Mouse (Mus musculus): ENCODE data around the gene Plin5.
"Not testable (repeated sequence)": the region's sequence is repeated elsewhere in the genome, so short reads cannot be mapped to it uniquely, and the experiment has no call there.

Plin5 gene

DNA sequence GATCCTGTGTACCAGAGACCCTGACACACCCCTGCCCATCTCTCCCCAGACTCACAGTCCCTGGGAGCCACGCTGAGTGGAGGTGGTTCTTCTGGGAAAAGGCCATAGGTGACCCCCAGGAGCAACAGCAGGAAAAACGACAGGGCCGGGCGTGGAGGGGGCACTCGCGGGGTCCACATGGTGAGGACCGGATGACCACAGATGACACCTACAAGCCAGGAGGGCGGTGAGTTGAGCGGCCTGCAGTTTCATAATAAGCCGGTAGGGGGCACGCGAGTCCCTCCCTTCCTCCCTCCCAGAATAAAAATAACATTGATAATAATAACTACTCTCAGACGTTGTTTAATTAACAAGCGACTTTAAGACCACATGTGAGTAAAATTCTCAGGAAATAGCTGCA lies 15.3 kb upstream of the Plin5 start:
- DNase-seq, result peak; percentile 85 to 89

DNA sequence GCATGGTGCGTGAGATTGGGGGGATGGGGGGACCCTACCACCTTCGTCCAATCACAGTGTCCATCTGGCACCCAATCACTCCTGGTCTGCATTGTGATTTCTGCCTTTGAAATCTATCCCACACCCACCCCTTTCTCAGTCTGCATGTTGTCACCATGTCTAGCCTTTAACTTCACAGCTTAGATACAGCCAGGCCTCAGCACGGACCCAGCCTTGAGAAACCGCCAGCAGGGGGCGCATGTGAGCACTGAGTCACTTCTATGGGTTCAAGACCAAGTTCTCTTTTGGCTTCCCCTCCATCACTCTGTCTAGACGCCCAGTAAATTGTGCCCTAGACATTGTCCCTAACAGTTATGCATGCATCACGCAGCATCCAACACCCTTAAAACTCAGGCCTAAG lies 14.4 kb upstream of the Plin5 start:
- peak; percentile 89 for DNase-seq

DNA sequence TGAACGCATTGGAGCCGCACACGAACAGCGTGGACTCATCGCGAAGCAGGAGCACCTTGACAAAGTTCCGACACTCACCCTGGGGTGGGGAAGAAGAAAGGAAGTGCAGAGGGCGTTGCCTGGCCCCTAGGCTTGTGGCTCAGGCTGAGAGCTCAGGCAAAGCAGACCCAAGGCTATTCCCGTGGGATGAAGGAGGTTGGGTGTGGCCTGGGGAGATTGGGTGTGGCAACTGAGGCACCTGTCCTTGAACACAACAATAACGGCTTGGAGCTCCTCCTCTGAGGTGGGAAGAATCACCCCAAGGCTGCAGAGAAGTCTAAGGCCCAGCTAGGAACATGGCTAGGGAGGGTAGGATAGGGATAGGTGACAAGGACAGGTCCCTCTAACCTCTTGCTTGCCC lies 13.7 kb upstream of the Plin5 start:
- DNase-seq, result no peak

DNA sequence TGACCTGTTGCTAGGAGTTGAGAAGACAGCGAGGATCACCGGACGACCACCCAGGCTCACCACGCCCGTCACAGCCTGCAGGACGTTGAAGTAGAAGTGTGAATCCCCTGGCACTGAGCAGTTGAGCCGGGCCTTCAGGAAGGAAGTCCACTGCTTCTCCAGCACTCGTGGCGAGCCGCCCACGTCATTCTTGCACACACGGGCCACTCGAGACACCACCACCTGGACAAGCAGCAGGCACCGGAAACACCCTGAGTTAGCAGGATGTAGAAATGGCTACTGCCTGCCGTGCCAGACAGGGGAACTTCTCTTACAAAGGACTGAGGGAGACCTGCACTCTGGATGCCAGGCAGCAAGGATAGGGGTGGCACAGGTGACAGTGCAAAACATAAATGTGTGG lies 10.8 kb upstream of the Plin5 start:
- DNase-seq, result no peak

DNA sequence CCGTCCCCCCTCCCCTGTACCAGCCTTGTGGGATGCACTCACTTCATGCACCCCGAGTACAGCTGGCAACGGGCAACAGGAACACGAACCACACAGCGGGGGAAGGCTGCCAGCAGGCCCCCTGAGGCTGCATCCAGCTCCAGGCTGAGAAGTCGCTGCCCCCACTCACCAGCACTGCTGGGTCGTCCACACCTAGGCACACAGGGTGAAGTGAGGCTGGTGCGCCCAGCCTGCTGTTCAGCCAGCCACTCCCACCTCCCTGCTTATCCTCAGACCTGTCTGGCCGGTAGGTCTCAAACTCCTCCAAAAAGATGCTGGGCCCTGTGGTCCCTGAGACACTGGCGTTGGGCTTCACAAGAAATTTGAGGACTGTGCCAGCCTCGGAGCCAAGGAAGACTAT lies 8.8 kb upstream of the Plin5 start:
- DNase-seq, result no peak

DNA sequence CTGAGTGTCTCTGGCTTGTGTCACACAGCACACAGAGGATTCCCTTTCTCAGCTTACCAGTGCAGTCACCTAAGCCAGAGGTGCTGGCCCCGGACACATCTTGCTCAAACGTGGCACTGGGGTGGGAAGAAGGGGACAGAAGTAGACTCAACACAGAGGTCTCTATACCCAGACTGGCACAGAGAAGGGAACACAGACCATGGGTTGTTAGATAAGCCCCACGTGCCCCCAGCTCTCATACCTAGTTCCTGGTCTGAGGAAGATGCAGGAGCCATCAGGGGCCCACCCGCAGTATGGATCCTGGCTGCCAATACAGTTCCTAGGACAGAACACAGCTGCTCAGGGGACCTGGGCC lies 7.9 kb upstream of the Plin5 start:
- DNase-seq, result no peak

DNA sequence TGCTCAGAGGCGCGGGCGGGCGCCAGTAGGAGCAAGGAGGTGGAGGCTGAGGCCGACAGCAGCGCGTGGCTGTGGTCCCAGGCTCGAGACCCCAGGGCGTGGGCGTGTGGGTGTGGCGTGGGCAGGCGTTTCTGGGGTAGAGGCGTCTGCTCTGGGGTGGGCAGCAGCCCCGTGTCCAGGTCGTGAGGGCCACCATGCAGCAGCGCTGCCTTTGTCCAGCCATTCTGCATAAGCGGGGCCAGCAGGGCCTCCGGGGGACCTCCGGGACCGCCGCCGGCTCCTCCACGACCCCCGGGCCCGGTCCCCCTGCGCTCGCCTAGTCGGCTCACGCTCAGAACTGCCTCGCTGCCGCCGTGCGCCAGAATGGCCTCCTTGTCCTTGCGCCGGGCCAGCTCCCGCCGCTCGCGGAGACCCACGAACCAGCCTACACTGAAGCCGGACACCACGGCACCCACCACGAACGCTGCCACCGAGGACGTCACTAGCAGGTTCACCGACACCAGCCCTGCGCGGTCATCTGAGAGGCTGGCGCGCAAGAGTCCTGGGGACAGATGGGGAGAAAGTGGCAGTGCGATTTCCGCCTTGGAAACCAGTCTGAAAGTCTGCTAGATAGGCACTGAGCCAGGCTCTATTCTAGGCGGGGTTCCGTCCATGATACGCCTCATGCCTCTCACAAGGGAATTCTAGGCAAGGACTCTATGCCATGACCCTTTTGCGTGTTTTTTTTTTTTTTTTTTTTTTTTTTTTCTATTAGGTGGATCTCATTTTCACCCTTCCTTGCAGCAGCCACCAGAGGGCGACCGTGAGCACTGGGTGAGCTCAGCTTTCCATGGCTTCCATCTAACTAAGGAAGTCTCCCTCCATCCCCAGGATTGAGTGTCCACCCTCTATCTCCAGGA lies 7.2 kb upstream of the Plin5 start:
- peak; percentile 73 to 74 for DNase-seq

DNA sequence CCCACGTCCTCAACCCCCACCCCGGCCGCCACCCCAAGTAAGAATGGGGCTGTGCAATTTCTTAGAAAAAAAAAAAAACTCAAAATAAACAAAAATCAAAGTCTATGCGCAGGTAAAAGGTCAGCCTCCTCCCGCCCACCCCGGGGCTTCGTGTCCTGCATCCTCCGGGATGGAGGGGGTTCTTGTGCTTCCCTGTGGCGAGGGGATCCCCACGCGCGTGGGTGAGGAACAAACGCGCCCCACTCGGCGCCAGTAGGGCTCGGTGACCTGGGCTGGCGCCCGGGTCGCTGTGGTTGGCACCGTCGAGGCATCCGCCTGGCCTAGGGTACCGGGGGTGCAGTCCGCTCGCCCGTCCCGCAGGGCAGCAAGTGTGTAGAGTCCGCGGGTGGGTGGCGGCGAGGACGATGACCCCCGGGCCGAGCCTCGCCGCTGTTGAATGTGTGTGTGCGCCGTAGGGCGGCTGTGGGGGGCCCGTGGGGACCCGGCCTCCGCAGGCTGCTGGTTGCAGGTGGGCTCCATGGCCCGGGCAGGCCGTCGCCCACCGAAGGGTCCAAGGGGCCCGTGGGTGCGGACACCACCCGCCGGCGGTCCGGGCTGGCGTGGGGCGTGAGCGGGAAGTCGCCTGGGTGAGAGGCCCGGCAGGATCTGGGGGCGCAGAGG lies 6.4 kb upstream of the Plin5 start:
- no peak for DNase-seq

DNA sequence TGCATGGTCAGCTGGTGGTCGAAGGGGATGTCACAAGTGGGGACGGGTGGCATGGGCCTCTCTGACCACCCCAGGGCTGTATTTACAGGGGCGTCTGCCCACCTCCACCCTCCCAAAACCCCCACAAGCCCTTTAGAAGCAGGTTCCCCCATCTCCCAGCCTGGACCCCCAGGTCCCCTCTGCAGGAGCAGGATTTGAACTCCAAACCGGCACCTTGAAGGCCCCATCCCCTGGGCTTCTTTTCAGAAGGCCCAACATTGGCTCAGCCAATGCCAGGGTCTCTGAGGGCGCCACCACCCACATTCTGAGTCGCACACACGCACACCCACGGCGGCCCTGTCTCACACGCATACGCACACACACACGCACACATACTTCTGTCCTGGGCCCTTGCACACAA lies 5.8 kb upstream of the Plin5 start:
- DNase-seq, result no peak

DNA sequence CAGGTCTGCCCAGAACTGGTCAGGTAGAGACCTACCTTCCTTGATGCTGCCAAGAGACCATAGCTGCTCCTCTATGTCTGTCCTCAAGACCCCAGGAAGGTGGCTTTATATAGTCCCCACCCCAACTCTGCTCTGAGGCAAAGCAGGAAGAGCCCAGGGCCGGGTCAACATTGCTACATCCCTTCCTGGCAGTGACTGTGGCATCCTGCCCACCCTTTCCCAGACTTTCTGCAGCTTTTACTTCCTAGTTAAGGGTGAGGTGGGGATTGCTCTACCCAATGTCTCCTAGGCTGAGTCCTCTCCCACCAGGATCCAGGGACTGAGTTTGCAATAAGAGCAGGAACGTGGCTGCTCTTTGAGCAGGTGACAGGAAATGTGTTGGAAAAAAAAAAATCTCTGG lies 4.4 kb upstream of the Plin5 start, which contains the start of gene Lrg1:
TSS of gene Lrg1 (minus strand) at position 176 of the 400 bp plus-strand sequence.
- no peak for DNase-seq

DNA sequence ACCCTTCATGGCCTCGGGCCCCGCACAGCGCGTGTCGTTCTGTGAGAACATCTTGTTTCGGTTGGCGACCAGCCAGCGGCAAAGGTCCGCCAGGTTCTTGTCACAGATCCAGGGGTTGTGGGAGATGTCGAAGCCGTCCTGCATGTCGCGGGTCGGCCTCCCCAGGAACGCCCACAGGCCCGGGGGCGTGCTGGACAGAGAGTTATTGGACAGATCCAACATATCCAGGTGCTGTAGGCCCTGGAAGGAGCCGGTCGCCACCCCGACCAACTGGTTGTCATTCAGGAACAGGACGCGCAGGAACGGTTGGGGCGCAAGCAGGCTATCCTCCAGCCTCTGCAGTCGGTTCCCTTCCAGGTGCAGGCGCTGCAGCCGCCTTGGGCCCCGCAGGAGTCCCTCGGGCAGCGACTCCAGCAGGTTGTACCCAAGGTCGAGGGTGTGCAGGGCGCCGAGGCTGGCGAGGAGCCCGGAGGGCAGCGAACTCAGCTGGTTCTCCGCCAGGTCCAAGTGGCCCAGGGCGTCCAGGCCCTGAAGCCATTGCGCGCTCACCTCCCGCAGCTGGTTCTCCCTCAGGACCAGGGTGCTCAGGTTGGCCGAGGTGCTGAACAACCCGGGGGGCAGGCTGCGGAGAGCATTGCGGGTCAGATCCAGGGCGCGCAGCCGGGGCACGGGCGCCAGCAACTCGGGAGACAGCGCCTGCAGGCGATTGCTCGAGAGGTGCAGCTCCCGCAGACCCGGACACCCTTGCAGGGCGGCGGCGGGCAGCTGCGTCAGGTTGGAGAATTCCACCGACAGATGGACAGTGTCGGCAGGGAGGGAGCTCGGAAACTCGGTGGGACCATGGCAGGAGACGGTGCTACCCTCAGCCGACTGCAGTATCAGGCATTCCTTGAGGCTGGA lies 2.8 kb upstream of the Plin5 start:
- DNase-seq, result no peak

DNA sequence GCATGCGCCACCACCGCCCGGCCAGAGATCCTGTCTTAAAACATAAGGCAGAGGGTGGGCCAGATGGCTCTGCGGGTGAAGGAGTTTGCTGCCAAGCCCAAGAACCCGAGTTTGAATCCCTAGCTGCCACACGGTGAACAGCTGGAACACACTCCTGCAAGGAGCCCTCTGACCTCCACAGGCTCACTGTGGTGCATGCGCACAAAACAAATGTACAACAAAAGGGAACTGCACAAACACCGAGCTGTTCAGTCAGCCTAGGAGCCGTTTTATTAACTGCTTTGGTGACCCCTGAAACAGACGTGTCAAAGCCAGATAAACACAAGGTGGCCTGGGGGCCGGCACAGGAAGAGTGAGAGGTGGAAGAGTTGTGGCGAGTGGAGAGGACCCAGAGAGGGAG lies 2.0 kb upstream of the Plin5 start:
- no peak for DNase-seq

DNA sequence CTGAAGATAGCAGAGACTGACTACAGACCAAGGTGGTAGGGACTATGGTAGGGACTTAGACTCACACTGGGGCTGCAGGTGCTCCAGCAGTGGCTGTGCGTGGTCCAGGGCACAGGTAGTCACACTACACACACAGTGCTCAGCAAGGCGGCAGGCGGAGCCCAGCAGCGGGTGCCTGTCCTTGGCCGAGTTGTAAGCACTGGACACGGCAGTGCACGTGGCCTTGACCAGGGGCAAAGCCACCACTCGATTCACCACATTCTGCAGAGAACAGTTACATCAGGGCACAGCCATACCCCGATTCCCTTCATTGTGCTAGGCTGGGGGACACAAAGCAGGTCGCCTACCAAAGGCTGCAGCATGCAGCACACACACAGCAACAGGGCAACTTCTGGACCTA lies 1.2 kb downstream of the Plin5 start:
- no peak for DNase-seq

DNA sequence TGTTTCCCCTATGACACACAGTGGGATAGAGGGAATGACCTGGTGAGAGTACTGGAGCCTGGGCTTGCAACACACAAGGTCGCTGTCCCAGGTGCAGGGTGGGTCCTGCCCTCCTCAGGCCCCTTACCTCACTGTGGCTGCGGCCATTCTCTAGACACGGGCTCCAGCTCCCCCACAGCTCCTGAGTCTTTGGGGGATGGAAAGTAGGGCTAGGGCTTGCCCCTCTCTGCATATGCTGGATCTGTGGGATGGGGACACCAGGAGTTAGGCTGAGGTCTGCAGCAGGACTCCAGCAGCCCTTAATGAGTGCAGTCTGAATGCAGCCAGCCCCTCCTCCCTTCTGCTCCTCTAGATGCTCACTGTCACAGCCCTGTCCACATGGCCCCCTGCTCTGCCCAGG lies 4.7 kb downstream of the Plin5 start:
- DNase-seq, result no peak

DNA sequence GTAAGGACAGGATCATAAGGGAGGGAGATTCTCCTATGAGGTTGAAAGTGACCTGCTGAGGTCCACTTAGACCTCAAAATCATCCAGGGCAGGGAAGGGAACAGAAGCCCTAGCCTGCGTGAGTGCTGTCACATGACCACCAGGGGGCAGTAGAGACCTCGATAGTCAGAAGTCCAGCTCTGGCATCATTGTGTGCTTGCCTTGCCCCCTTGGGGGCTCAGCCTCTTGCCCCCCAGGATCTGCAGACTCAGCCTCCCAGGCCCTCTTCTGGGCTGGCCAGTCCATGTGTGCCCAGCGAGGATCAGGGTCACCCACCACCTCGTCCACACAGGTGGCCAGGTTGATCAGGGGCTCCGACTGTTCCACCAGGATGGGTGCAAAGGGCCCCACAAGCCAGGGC lies 5.5 kb downstream of the Plin5 start:
- peak; percentile 79 for DNase-seq

DNA sequence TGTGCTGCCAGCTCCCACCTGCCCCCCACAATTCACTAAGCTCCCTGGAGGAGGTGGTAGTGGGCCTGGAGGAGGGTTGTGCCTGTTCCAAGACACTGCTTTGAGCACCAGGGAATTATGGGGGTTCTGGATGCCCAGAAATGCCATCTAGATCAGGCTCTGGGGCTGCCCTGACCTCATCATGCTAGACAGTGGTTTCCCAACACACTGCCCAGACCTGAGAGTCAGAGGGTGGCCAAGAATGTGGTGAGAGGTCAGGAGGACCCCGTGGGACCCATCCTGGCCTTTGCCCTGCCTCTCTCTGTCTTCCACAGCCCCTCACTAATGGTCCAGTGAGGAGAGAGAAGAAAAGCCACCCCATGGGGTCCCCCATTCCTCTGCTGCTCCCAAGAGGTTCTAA lies 6.4 kb downstream of the Plin5 start:
- no peak for DNase-seq

DNA sequence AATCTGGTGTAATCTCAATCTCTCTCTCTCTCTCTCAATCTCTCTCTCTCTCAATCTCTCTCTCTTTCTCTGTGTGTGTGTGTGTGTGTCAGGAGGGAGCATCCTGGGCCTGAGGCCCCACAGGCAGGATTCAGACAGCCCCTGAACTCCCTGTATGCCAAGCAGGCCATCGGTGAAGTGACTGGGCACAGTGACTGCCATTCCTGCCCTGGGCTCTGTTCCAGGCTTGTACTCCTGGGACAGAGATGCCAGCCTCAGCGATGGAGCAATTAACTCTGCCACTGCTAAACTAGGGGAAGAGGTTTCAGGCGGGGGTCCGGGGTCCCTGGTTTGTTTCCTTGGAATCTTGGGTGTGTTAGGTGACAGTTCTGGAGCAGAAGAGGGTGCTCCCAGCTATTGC lies 6.8 kb downstream of the Plin5 start:
- no peak for DNase-seq

DNA sequence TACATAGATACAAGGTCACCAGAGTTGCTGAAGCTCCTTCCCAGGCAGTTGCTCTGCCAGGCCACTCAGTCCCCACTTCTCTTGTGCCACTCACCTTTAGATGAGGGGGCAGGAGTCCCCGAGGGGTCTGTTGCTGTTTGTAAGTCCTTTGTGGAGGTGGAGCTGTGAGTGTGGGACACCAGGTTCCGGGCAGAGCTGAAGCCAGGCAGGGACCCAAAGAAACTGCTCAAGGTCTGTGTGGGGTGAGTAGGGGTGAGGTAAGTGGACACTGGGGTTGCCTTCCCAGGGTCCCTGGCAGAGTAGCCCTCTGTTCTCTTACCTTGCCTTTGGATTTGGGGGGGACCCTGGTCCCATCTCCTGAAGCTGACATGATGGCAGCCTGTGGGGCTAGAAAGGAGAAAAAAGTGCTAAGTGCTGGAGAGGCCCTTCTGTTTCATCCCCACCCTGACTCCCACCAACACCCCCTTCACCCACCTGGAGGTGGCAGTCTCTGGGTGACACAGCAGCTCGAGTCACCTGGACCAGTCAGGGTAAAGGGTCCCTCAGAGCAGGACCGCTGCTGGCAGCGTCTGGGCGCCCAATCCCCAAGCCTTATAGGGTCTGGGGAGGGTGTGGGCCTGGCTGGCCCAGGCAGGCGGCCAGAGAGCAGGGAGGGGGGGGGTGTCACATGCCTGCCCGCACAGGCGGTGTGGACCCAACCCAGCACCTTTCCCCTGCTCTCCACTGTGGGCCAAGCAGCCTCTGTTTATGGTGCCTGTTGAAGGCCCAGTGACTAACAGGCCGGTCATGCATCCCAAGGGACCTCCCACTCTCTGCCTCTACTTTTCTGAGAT lies 8.0 kb downstream of the Plin5 start, which contains the start of gene Plin4:
TSS of gene Plin4 (minus strand) at position 585 of the 833 bp plus-strand sequence.
- DNase-seq, result no peak

DNA sequence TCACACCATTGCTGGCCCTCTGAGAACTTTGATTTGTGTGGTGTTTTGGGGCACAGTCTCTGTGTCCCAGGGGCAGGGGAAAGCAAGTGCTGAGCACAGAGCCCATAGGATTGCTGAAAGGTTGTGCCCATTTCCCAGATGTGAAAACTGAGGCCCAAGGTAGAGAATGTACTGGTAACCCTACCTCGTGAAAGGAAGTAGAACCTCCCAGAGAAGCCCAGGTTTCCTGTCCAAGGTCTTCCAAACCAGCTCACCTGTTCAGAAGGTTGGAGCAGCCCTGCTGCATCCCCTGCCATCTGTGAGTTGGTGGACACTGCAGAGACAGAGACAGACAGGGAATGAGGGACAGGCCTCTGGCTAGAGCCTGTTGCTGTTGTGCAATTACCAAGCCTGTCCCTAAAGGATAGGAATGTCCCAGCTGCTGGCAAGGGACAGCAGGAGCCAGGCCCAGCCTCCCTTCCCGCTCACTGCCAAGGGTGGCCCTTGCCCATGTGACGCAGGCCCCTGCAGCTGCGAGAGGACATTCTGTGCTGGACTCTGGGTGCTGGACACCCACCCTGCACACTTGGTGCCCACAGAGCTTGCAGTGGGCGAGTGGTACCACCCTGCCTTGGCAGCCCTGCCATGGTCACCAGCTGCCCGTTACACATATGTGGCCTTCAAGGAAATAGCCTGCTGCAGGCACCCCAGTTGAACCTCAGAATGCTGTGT lies 8.9 kb downstream of the Plin5 start:
- no peak for DNase-seq

DNA sequence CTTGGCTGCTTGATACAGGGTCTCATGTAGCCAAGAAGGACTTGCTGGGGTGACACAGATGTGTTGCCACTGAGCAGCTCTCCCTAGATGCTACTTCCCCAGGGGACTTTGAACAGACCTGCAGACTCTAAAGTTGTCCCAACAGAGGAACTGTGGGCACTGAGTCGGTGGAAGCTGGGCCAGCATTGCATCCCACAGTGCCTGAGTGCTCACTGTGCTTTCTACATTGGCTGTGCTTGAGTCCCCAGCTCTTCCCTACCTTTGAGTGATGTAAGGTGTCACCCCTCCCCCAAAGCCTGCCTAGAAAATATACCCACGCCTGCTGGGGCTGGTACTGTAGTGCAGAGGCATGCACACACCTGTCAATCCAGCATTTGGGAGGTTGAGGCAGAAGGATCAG lies 9.7 kb downstream of the Plin5 start:
- no peak for DNase-seq

DNA sequence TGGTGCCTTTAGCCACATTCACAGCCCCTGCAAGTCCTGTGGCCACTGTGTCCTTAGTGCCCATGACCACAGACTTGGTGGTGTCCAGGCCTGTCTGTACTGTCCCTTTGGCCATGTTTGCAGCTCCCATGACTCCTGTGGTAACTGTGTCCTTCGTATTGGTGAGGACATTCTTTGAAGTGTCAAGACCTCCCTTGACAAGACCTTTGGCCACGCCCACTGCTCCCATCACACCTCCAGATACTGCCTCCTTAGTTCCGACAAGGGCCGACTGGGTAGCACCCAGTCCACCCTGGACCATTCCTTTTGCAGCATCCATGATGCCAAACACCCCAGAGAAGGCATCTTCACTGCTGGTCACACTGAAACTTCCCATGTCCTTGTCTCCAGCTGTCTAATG lies 10.4 kb downstream of the Plin5 start:
- DNase-seq, result no peak

DNA sequence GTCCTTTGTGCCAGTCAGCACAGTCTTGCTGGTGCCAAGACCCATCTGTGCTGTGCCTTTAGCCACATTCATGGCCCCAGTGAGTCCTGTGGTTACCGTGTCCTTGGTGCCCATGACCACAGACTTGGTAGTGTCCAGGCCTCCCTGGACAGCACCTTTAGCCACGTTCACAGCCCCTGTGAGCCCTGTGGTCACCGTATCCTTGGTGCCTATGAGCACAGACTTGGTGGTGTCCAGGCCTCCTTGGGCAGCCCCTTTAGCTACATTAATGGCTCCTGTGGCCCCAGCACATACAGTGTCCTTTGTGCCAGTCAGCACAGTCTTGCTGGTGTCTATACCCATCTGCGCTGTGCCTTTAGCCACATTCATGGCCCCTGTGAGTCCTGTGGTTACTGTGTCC lies 11.0 kb downstream of the Plin5 start:
- DNase-seq, result not testable (repeated sequence)

Measured in B cell, adult 2 months (primary cell).